ENCODE assay signal across 11 mouse cellular contexts in the genomic region with DNA sequence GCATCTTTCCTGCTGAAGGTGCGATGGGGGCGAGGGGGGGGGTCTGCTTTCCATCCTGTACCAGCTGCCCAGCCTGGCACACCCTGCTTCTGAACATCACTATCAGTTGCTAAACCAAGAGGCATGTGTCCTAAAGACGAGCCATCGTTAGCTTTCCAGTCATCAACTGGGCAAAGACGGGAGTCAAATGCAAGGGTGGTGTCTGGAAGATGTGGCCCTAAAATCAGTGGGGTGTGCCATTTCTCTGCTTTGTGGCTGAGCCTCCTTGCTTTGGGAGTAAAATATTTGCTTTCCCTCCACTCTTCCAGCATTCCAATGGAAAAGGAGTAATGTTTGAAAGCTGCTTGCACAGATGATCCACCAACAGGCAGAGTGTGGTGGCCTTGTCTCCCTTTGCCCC.
"Had no signal": no experiment of that assay in that cellular context is flagged by ENCODE, and none has a peak within 500 bp of the region (broad histone marks: within the 10 kb centered on the region; RNA-seq: fewer than 3 reads in every experiment).

No protein-coding gene starts in this region.

- H3K9ac ChIP-seq: liver, embryonic 13.5 days had no signal

- H3K27ac ChIP-seq: kidney, postnatal 0 days; left cerebral cortex, adult 2 months; liver, embryonic 13.5 days had no signal

- DNase-seq: kidney, adult 9 months; layer of hippocampus, postnatal 36 days; liver, embryonic 13.5 days; lung, adult 2 months; lung, postnatal 14 days; lung, postnatal 4 days; thymus, adult 18-20 months; thymus, postnatal 4 days had no signal

- H3K36me3 ChIP-seq: liver, embryonic 13.5 days had no signal

- H3K4me1 ChIP-seq: liver, embryonic 13.5 days had no signal

- H3K4me3 ChIP-seq: left cerebral cortex, adult 2 months; liver, embryonic 13.5 days had no signal

- H3K4me2 ChIP-seq: liver, embryonic 13.5 days; midbrain, embryonic 11.5 days had no signal

- H3K9me3 ChIP-seq: liver, embryonic 13.5 days had no signal

- H3K27me3 ChIP-seq: liver, embryonic 13.5 days had no signal
